Mouse (Mus musculus): Measurements from ENCODE around the gene Ap5s1.

DNA sequence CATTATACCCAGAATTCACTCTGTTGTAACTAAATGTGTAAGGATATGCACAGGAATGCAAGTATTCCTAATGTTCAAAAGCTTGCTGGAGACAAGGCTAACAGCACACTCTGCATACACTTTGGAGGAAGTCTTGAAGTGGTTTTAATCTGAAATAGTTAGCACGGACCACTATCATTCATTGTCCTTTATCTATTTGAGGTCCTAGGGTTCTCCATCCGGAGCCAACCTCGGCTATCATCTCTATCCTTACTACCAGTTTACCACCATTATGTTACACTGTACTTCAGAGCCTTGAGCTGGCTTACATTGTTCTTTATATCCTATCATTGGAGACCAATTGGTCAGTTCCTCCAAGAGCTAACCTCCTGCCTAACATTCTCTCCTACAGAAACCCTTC, 20.4 kb downstream of the Ap5s1 start:
- TF ChIP-seq EP300 (IDR thresholded peaks at IDR 0.05; ENCODE audit: low read depth) (no peak), CTCF (IDR thresholded peaks at IDR 0.05; ENCODE audit: low read depth) (no peak)

Measured in liver, postnatal 0 days (tissue).